Mouse (Mus musculus): Measurements from ENCODE around the gene Grap.
A peak's percentile ranks its signal among the peaks of the same experiment; 100 is the strongest.

Gene Grap

DNA sequence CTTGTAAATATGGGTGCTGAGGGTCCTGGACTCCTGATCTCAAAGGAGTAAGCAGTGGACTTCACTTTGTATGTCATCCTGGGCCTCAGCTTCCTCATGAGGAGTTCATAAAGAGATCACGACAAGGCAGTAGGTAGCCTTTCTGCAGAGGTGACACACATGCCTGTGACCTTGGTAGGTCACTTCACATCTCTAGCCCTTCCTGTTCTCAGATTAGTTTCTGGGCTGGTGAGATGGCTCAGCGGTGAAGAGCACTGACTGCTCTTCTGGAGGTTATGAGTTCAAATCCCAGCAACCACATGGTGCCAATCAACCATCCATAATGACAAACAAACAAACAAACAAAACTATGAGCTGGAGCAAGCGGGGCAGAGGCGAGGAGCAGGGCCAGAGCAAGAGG is 24.6 kb downstream of the Grap start:
- DNase-seq (ENCODE audit: extremely low spot score, low read depth, low spot score), result no peak

DNA sequence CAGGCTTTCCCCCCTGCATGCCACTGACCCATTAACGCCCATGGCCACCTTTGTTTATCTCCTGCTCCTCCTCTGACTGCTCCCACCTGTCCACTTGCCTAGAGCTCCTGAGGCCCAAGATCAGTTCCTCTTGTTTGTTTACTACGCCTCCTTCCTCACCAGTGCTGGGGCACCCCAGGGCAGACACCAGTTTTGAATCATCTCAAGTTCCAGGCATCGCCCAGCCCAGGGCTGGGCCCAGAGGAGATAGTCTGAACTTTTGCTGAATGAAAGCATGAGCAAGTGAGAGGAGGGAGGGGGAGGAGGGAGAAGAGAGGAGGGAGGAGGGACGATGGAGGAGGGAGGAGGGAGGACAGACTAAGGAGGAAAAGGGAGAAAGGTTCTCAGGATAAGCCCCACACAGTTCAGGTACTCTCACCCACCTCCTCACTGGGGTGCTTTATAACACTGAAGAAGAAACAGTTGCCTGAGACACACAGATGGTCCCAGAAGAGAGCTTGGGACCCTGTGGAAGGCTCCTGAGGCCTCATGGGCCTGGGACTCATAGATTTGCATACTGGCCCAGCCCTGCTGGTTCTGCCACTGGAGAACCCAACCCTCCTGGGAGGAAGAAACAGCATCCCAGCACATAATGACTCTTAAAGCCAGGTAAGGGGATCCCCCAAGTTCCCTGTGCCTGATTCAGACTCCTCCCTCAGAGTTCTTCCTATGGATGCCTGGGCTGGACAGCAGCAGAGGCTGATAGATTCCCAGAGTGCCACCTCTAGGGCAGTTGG is 26.2 kb downstream of the Grap start:
- DNase-seq (ENCODE audit: extremely low spot score, low read depth, low spot score), result no peak

DNA sequence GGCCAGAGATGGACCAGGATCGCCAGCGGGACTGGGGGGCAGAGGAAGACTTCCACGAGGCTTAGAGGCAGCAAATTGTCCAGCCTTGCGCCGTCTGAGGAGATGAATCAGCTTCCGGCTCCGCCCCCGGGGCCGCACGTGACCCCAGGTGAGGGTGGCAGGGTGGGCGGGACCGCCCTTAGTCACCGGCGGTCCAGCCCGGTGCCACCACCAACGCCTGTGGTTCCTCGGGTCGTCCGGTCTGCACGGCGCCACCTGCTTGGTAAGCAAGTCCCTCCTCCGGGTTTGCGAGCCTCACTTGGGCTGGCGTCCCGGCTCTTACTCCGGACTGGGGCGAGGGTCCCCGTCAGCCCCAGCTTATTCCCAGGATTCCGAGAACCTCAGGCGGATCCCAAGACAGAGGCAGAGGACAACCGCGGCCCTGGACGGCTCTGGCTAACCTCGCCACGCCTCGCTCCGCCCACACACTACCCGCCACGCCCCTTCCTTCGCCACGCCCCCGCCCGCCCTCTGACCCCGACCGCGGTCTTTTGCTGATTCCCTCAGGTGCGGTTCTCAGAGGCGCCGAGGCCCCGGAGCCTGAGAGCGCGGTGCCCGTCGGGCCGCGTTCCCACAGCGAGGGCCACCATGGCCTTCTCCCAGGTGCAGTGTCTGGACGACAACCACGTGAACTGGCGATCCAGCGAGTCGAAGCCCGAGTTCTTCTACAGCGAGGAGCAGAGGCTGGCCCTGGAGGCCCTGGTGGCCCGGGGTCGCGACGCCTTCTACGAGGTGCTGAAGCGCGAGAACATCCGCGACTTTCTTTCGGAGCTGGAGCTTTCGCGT is 31.1 kb downstream of the Grap start, which contains the start of gene Fam83g:
Fam83g (plus strand) TSS at position 185 of the 825 bp plus-strand sequence.
- no peak for DNase-seq (ENCODE audit: extremely low spot score, low read depth, low spot score)

DNA sequence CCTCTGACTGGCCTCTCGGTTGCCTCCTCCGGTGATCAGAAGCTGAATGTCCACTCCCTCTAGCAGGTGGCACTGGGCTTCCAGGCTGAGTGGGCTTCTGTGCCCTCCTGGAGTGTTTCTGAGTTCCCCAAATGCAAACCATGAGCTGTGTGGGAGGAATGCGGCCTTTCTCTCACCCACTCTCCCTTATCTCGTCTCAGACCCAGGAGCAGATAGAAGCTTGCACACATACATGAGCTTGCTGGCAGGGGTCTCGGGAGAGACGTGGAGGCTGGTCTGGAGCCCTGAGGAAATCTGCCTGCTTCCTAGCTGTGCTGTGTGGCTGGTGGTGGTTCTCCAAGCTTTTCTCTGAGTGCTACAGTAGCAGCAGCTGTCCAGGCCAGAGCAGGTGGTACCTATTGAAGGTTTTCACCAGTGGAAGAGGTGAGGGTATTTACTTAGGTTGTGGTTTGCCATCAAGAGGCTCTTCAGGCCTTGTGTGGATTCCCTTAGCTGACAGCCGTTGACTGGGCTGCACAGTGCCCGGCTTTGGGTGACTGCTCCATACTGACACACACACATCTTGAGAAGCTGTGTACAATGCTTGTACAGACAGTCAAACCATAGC is 32.2 kb downstream of the Grap start:
- no peak for DNase-seq (ENCODE audit: extremely low spot score, low read depth, low spot score)

DNA sequence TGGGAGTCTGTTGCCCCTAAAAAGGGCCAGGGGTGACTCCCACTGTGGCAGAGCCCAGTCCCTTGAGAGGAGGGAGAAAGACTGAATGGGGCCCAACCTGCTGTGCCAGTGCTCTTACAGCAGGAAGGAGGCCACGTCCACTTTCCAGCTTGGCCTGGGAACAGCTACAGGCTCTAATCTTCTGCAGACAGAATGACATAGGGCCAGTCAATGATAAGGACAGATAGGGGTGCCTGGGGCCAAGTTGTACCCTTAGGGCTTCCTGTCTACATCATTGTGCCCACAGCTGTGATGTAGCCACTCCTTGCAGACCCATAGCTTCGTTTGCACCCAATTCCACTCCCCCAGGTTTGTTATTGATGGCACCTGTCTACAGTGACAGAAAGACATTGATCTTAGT is 33.1 kb downstream of the Grap start:
- no peak for DNase-seq (ENCODE audit: extremely low spot score, low read depth, low spot score)

DNA sequence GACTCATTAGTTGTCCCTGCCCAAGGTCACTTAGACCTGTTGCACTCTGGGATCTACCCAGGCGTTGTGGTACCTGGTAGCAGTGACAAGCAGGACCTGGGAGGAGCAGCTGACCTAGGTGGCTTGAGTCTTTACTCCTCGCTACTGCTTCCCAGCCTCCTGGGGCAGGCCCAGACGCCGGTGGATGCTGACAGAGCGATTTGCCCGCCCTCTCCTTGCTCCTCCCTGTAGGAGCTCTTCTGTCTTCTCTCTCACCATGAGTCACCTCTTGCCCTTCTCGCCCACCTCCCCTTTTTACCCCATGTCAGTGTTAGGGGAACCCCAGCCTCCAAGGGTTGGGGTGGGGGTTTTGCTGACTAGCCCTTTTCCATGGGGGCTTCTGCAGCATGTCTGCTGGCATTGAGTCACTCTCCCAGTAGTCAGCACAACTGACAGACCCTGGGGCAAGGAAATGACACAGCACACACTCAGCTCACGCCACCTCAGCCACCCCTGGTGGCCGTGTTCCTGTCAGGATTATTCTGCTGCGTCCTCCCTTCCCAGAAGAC is 33.9 kb downstream of the Grap start:
- no peak for DNase-seq (ENCODE audit: extremely low spot score, low read depth, low spot score)

DNA sequence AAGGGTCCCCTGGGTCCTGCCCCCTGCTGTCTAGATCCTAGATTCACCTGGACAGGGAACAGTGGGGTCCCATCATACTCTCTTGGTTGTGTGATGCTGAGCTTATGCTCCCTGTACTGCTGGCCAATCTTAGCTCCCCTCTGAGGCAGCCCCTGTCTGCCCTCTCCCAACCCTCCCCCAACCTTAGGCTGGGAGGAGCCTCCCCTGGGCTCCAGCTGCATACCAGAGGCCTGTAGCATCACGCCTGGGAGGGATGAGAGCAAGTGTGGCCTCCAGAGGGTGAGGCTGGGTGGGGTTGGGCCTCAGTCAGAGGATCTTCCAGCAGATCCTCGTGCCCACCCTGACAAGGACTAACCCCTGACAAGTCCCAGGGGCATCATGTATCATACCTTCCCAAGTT is 34.5 kb downstream of the Grap start:
- no peak for DNase-seq (ENCODE audit: extremely low spot score, low read depth, low spot score)

DNA sequence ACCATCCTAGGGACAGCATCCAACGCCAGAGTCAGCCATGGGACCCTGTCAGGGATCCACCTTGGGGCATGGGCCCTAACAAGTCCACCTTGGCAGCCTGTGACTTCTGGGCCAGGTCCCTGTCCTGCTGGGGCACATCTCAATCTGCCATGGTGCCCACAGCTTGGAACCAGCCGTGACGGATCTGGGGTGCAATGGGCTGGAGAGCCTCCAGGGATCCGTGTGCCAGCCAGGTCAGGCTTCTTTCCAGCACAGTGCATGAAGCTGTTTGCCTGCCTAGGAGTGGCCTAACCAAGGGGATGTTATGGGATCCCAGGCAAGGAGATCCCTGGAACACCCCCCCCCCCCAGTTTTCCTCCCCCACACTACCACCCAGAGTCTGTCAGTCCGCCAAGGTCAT is 39.9 kb downstream of the Grap start:
- DNase-seq (ENCODE audit: extremely low spot score, low read depth, low spot score), result no peak

DNA sequence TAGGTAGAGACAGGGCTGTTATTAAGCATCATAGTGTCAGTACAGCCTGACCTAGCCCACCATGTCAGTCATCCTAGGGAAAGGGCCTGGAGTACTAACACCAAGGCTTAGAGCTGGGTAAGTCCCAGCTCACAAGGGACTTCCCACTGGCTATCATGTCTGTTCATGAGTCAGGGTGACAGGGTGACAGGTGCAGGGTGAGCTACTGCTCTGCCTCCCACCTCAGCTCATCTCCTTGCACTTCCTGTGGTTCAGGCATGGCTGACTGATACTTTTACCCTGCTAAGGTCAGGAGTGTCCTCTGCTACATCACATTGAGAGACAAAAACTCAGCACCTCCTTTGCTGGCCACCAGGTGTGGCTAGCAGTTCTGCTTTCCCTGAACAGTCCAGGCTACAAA is 45.8 kb downstream of the Grap start:
- no peak for DNase-seq (ENCODE audit: extremely low spot score, low read depth, low spot score)

DNA sequence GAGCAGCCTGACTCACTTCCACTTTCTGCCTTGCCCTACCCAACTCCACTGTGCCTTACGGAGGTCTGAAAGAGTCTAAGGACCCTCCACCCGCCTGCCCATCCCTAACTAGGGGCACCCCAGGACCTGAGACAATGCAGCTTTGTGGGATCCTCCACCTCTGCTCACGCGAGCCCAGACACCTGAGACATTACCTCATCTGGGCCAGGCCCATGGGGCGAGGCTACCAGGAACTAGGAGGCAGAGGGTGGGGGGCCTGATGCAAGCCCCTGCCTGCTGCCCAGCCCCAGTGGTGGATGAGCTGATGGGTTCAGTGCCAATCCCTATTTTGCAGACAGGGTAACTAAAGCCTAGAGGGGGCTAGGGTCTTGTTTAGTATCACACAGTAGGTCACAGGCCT is 46.4 kb downstream of the Grap start:
- no peak for DNase-seq (ENCODE audit: extremely low spot score, low read depth, low spot score)

DNA sequence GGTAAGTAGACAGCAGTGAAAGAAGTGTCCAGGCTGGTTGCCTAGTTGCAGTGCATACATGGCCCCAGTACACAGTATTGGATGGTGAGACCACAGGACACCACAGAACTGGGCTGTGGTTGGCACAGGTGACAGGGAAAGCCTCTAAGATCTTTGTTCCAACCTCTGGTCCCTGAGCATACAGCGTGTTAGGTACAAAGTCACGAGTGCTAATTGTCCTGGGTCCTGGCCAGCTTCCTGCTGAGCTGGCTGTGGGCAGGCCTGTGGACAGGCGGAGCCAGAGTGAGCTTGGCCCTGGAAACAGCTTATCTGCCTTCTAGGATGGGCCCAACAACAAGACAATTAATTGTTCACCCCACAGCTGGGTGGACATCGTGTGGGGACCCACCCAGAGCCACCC is 46.9 kb downstream of the Grap start:
- no peak for DNase-seq (ENCODE audit: extremely low spot score, low read depth, low spot score)

DNA sequence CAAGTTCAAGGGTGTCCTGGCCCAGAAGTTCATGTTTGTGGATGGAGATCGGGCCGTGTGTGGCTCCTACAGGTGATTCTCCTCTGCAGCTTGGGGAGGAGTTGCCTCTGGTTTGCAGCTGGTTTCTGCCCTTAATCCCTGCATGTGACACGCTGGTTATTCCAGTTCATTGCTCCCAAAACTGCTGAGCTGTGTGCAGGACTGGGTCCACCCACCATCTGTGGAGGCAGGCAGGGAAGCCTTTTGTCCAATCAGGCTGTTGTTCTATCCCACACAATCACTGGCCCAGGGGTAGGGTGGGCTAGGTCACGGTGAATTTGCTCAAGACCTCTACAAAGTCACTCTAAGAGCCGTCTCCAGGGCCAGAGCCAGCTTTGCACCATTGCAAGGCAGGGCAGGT is 48.6 kb downstream of the Grap start:
- DNase-seq (ENCODE audit: extremely low spot score, low read depth, low spot score), result no peak

DNA sequence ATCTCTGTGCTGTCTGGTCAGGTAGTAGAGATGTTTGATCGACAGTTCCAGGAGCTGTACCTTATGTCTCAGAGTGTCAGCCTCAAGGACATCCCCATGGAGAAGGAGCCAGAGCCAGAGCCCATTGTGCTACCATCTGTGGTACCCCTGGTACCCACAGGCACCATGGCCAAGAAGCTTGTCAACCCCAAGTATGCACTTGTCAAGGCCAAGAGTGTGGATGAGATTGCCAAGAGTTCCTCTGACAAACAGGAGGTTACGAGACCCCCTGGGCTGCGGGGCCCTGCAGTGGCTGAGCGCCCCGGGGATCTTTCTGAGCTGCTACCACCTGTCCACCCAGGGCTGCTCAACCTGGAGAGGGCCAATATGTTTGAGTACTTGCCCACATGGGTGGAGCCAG is 49.4 kb downstream of the Grap start:
- DNase-seq (ENCODE audit: extremely low spot score, low read depth, low spot score), result no peak

DNA sequence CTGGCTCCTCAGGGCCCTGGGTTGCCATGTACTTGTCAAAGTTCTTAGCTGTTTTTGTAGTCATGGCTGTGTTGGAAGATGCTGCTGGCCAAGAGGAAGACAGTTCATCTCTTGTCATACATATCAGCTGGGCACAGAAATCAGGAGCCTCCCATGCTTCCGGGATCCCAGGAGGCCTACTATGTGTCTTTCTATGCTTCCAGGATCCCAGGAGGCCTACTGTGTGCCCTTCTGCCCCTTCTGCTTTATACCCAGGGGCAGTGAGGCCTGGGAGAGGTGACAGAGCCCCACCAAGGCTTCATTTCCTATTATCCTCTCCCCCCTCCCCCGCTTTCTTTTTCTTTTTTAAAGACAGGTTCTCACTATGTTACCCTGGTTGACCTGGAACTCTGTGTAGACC is 52.5 kb downstream of the Grap start:
- no peak for DNase-seq (ENCODE audit: extremely low spot score, low read depth, low spot score)

DNA sequence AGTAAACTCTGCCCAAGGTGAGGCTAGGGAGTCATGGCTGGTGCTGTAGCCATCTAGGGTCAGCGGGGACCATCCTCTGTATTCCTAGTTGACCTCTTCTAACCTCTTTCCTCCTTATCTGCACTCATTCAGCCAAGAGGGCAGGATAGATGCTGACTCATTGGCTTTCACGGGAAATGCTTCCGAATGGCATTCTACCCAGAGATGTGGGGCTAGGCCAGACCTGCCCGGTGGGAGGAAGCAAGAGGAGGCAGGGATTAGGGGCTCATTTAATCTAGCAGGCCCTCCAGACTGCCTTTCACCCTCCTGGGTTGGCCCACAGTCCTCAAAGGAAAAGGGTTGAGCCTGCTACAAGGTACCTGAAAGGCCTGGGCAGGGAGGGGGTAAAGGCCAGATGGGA is 53.2 kb downstream of the Grap start:
- no peak for DNase-seq (ENCODE audit: extremely low spot score, low read depth, low spot score)

DNA sequence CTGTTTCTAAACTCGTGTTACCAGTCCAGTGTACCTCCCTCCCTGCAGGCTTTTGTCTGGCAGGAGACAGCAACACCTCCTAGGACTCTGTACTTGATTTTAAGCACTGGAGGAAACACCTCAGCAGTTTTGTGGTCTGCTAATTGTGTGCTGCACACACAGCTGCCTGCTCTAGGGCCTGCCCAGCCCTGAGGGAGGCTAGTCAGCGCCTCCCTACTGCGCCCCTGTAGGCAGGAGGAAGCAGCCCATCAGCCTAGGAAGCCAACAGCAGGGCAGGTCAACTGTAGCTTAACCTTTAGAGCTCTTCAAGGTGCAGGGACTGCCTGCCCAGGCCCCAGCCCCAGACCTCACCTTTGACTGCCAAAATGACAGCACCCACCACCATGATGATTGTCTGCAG is 55.9 kb downstream of the Grap start:
- no peak for DNase-seq (ENCODE audit: extremely low spot score, low read depth, low spot score)

DNA sequence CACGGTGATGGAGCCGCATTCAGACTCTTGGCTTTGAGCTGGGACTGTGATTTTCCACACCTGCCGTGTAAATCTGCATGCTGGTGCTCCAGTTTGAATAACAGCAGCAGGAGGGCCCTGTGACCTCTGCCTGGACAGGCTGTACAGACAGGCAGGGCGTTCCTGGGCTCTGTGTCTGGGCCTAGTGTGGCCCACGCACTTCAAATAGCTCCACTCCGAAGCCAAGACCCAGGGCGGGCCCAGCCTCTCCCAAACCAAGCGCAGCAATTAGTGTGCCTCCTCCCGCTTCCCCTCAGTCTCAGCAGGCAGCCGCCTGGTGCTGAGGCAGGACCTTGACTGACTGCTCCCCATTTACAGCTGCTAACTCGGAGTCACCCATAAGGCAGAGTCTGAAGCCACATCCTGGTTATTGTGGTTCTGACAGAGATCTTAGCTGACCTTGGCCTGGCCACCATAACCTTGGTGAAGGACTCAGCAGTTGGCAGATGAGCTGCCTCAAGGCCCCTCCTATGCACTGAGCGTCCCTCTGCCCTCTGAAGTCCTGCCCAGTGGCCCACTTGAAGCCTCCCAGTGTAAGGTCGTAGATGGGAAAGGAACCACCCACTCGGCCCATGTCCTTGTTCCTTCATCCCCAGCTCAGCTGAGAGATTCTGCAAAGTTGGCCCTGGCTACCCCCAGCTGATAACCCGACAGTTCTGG is 60.2 kb downstream of the Grap start:
- DNase-seq (ENCODE audit: extremely low spot score, low read depth, low spot score), result no peak

DNA sequence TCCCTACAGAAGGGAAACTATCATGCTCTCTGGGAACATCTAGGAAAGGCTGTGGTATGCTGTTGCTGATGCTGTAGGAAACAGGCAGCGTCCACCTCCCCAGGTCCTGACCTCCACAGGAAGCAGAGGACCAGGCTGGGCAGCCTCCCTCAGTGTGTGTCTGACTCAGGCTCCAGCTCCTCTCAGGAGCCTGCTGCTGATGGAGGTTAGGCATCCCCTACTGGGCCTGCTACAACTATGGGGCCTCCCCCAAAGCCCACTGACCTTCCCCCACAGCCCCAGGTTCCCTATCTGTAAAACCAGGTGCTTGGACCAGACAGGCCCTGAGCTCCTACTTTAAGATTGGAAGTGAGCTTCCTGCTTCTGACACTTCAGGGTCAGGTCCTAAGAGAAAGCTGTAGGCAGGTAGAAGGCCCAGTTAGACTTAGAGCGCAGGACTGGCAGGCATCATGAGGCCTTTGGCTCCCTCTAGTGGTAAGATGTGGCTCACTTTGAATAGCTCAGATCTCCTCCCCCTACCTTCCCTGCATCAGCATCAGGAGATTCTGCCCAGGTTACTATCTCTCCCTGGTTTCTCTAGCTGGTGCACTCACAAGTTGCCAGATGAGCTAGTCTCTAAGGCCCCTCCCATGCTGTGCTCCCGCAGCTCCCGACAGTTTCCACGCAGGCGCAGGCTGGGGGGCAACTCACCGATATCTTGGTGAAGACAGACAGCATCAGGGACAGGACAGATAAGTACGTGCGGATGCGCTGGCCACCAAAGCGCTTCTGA is 61.5 kb downstream of the Grap start:
- DNase-seq (ENCODE audit: extremely low spot score, low read depth, low spot score), result peak; percentile 85

DNA sequence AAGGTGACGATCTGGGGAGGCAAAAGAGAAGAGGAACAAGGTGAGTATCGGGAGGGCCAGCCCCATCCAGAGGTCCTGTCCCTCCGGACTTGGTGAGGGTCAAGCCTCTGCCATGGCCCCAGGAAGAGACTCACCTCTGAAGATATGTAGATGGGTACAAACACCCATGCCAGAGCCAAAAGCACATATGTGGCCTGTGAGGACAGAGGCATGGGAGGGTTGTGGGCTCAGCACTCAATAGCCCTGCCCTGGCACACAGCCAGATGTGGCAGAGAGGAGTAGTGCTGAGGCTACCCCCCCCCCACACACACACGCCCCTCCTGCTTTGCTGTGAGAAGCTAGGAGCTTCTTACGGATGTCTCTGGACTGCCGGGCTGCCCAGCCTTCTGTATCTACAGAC is 62.1 kb downstream of the Grap start:
- DNase-seq (ENCODE audit: extremely low spot score, low read depth, low spot score), result no peak

DNA sequence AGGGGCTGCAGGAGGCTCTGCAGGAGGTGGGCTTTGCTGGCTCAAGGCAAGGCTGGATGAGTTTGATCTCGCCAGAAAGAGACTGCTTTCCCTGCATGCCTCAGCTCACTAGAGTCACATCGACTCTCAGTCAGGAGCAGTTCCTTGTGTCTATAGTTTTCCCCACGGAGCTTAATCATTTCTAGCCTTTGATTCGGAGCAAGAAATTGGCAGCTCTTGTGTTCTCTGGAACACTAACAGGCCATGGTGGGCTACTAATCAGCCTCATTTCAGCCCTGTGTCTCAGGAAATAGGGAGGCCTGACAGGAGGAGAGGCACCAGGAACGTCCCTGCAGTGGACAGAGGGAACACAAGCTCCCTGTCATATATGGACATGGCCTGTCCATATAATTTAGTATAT is 64.9 kb downstream of the Grap start:
- no peak for DNase-seq (ENCODE audit: extremely low spot score, low read depth, low spot score)
